Mouse (Mus musculus): ENCODE data around the gene Olfr1441. TPM values are rescaled to one million over a fixed set of nuclear protein-coding genes. Genes with fewer than 3 reads are reported as not detected.

Olfr1441 gene
- polyA plus RNA-seq, 1 experiment from 2014 or later: not detected

GRCm38 (mm10) chr19:12421680-12422079, 4.4 kb downstream of the Olfr1441 start:
- ATAC-seq: no peak
- no peaks in the 10 kb centered on the region for H3K9me3 ChIP-seq (ENCODE audit: control insufficient read depth)
- no peaks in the 10 kb centered on the region for H3K4me1 ChIP-seq (replicated peaks; ENCODE audit: control insufficient read depth, insufficient read depth, low read length)
- TF ChIP-seq CTCF (IDR thresholded peaks at IDR 0.05; ENCODE audit: low read depth): peak; percentile 11; the same call in 1 of the 2 replicates
- no peak overlapping the region for H3K4me2 ChIP-seq (replicated peaks; ENCODE audit: low read depth)
- H3K4me3 ChIP-seq (ENCODE audit: low read depth, low read length): no peak overlapping the region
- whole genome bisulfite sequencing: 93% methylated on average over 1 of the region's 1 CpGs
- no peaks in the 10 kb centered on the region for H3K27me3 ChIP-seq (replicated peaks; ENCODE audit: control insufficient read depth, insufficient read depth, low read length)
- H3K27ac ChIP-seq (ENCODE audit: low read depth, low read length): no peak overlapping the region
- no peaks in the 10 kb centered on the region for H3K36me3 ChIP-seq (ENCODE audit: control insufficient read depth, insufficient read depth)
- no peak overlapping the region for H3K9ac ChIP-seq (ENCODE audit: low read depth, low read length)

- TF ChIP-seq CTCF (IDR thresholded peaks at IDR 0.05; ENCODE audit: low read depth): no peak
- H3K36me3 ChIP-seq (ENCODE audit: control insufficient read depth, insufficient read depth): no peaks in the 10 kb centered on the region
Measured at GRCm38 (mm10) chr19:12427101-12427500, 9.9 kb downstream of the Olfr1441 start.

GRCm38 (mm10) chr19:12427605-12428004, 10.4 kb downstream of the Olfr1441 start, which contains the start of gene Pfpl:
TSS of gene Pfpl (plus strand) at chr19:12427905.
- no peaks in the 10 kb centered on the region for H3K4me1 ChIP-seq (replicated peaks; ENCODE audit: control insufficient read depth, insufficient read depth, low read length)
- H3K9me3 ChIP-seq (ENCODE audit: control insufficient read depth): no peaks in the 10 kb centered on the region
- H3K27ac ChIP-seq (ENCODE audit: low read depth, low read length): no peak within 1 kb of the TSS
- no peak for ATAC-seq
- no peak within 1 kb of the TSS for H3K4me3 ChIP-seq (ENCODE audit: low read depth, low read length)
- no peak for TF ChIP-seq CTCF (IDR thresholded peaks at IDR 0.05; ENCODE audit: low read depth)
- no peaks in the 10 kb centered on the region for H3K27me3 ChIP-seq (replicated peaks; ENCODE audit: control insufficient read depth, insufficient read depth, low read length)
- no peaks in the 10 kb centered on the region for H3K36me3 ChIP-seq (ENCODE audit: control insufficient read depth, insufficient read depth)
- no peak within 1 kb of the TSS for H3K9ac ChIP-seq (ENCODE audit: low read depth, low read length)
- no peak within 1 kb of the TSS for H3K4me2 ChIP-seq (replicated peaks; ENCODE audit: low read depth)
- whole genome bisulfite sequencing: 90% methylated on average over 6 of the region's 6 CpGs

More at GRCm38 (mm10) chr19:12427101-12427500, 9.9 kb downstream of the Olfr1441 start:
- Histone ChIP-seq H3K9ac (ENCODE audit: low read depth, low read length) (no peak overlapping the region), H3K4me2 (replicated peaks; ENCODE audit: low read depth) (no peak overlapping the region), H3K27me3 (replicated peaks; ENCODE audit: control insufficient read depth, insufficient read depth, low read length) (no peaks in the 10 kb centered on the region), H3K27ac (ENCODE audit: low read depth, low read length) (no peak overlapping the region), H3K9me3 (ENCODE audit: control insufficient read depth) (no peaks in the 10 kb centered on the region), H3K4me3 (ENCODE audit: low read depth, low read length) (no peak overlapping the region), H3K4me1 (replicated peaks; ENCODE audit: control insufficient read depth, insufficient read depth, low read length) (no peaks in the 10 kb centered on the region)
- ATAC-seq: no peak
- 72% methylated on average over 5 of the region's 5 CpGs for WGBS

GRCm38 (mm10) chr19:12433033-12433432, 15.8 kb downstream of the Olfr1441 start:
- Histone ChIP-seq H3K27ac (ENCODE audit: low read depth, low read length) (no peak overlapping the region), H3K27me3 (replicated peaks; ENCODE audit: control insufficient read depth, insufficient read depth, low read length) (no peaks in the 10 kb centered on the region), H3K9me3 (ENCODE audit: control insufficient read depth) (no peaks in the 10 kb centered on the region), H3K4me3 (ENCODE audit: low read depth, low read length) (no peak overlapping the region), H3K9ac (ENCODE audit: low read depth, low read length) (no peak overlapping the region), H3K4me2 (replicated peaks; ENCODE audit: low read depth) (no peak overlapping the region), H3K36me3 (ENCODE audit: control insufficient read depth, insufficient read depth) (no peaks in the 10 kb centered on the region), H3K4me1 (replicated peaks; ENCODE audit: control insufficient read depth, insufficient read depth, low read length) (no peaks in the 10 kb centered on the region)
- peak; percentile 75 for TF ChIP-seq CTCF (IDR thresholded peaks at IDR 0.05; ENCODE audit: low read depth)
- WGBS: 14% methylated on average over 2 of the region's 2 CpGs
- no peak for ATAC-seq

GRCm38 (mm10) chr19:12435011-12435416, 17.8 kb downstream of the Olfr1441 start:
- no peaks in the 10 kb centered on the region for H3K9me3 ChIP-seq (ENCODE audit: control insufficient read depth)
- ATAC-seq: no peak
- no peak overlapping the region for H3K4me3 ChIP-seq (ENCODE audit: low read depth, low read length)
- H3K4me2 ChIP-seq (replicated peaks; ENCODE audit: low read depth): no peak overlapping the region
- 85% methylated on average over 4 of the region's 4 CpGs for WGBS
- TF ChIP-seq CTCF (IDR thresholded peaks at IDR 0.05; ENCODE audit: low read depth): no peak
- H3K4me1 ChIP-seq (replicated peaks; ENCODE audit: control insufficient read depth, insufficient read depth, low read length): no peaks in the 10 kb centered on the region
- no peaks in the 10 kb centered on the region for H3K36me3 ChIP-seq (ENCODE audit: control insufficient read depth, insufficient read depth)
- no peak overlapping the region for H3K27ac ChIP-seq (ENCODE audit: low read depth, low read length)
- H3K9ac ChIP-seq (ENCODE audit: low read depth, low read length): no peak overlapping the region
- no peaks in the 10 kb centered on the region for H3K27me3 ChIP-seq (replicated peaks; ENCODE audit: control insufficient read depth, insufficient read depth, low read length)

GRCm38 (mm10) chr19:12435750-12436524, 18.7 kb downstream of the Olfr1441 start:
- no peak overlapping the region for H3K27ac ChIP-seq (ENCODE audit: low read depth, low read length)
- H3K4me1 ChIP-seq (replicated peaks; ENCODE audit: control insufficient read depth, insufficient read depth, low read length): no peaks in the 10 kb centered on the region
- H3K4me2 ChIP-seq (replicated peaks; ENCODE audit: low read depth): no peak overlapping the region
- H3K9me3 ChIP-seq (ENCODE audit: control insufficient read depth): no peaks in the 10 kb centered on the region
- no peaks in the 10 kb centered on the region for H3K27me3 ChIP-seq (replicated peaks; ENCODE audit: control insufficient read depth, insufficient read depth, low read length)
- H3K36me3 ChIP-seq (ENCODE audit: control insufficient read depth, insufficient read depth): no peaks in the 10 kb centered on the region
- WGBS: 77% methylated on average over 4 of the region's 4 CpGs
- no peak overlapping the region for H3K4me3 ChIP-seq (ENCODE audit: low read depth, low read length)
- no peak for TF ChIP-seq CTCF (IDR thresholded peaks at IDR 0.05; ENCODE audit: low read depth)
- ATAC-seq: no peak
- no peak overlapping the region for H3K9ac ChIP-seq (ENCODE audit: low read depth, low read length)
